Mouse (Mus musculus) activated CD4-positive, CD25-positive, alpha-beta regulatory T cell (primary cell): Measurements from ENCODE around the gene Gdpd1. TPM values are rescaled to one million over a fixed set of nuclear protein-coding genes. Genes with fewer than 3 reads are reported as not detected.

Experiments
- polyA plus RNA-seq, 2 experiments: library from polyadenylated mRNA; unstranded; fragments of 100-300 nt; shearing (Covaris generic); gene quantifications; one replicate each; pipeline ENCODE4 v1.2.1; 2017

Gdpd1 gene
- polyA plus RNA-seq: under 1 TPM in 1 of 2 experiments, not detected in 1; 0.07 TPM

GRCm38 (mm10) chr11:87073866-87074440, at the start of gene Gdpd1:
TSS of gene Gdpd1 (minus strand) at chr11:87074062.

GRCm38 (mm10) chr11:87108755-87109518, 35.1 kb upstream of the Gdpd1 start, which contains the start of gene Ska2:
TSS of gene Ska2 (plus strand) at chr11:87109234.

GRCm38 (mm10) chr11:87108409-87108754, 34.5 kb upstream of the Gdpd1 start, which contains the start of gene Prr11:
TSS of gene Prr11 (minus strand) at chr11:87108708.

GRCm38 (mm10) chr11:87086290-87086984, 12.6 kb upstream of the Gdpd1 start, which contains the start of gene Smg8:
TSS of gene Smg8 (minus strand) at chr11:87086774.

GRCm38 (mm10) chr11:86993041-86994037, 80.5 kb downstream of the Gdpd1 start, which contains the start of gene Ypel2:
TSS of gene Ypel2 (minus strand) at chr11:86993707.

Other genes starting within 250 kb of the Gdpd1 start
- gene Ypel2, start 80.4 kb downstream of the Gdpd1 start, polyA plus RNA-seq: 1 to 10 TPM; 1.9 to 2.5 TPM
- 10 to 100 TPM; 17.4 to 18.2 TPM for gene Smg8, start 12.7 kb upstream of the Gdpd1 start, polyA plus RNA-seq
- gene Prr11, start 34.6 kb upstream of the Gdpd1 start, polyA plus RNA-seq: 1 to 10 TPM; 1.3 to 2.1 TPM
- gene Ska2, start 35.2 kb upstream of the Gdpd1 start, polyA plus RNA-seq: 10 to 100 TPM; 11.0 to 17.8 TPM
- gene Trim37, start 53.0 kb upstream of the Gdpd1 start, polyA plus RNA-seq: 10 to 100 TPM; 11.7 to 17.5 TPM